Mouse (Mus musculus) bone marrow macrophage, adult 2 months (primary cell): ENCODE measurements around the gene Hs2st1.

Source experiments
- CTCF ChIP-seq: IDR thresholded peaks from 2 replicates; pipeline ENCODE4 v1.5.1; 2012; ENCODE audit warnings: low read depth, mild to moderate bottlenecking, low read length, moderate library complexity
- POLR2A ChIP-seq: IDR thresholded peaks from 2 replicates; pipeline ENCODE4 v1.6.1; 2012; ENCODE audit warnings: mild to moderate bottlenecking, low read depth, low read length, borderline replicate concordance

DNA sequence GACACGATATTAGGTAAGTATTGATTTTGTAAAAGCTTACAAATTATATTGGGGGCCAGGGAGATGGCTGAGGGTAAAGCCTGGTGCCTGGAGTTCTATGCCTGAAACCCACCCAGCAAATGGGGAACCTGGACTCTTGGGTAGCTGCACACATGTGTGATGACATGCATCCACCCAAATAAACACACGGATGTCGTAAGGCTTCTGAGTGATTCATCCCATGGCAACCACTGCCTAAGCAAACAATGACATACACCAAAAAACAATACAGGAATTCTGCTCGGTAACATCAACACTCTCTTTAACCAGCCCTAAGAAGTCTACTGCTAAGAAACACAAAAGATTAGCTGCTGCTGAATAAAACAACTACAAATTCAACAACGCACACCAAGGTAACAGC, 73.2 kb downstream of the Hs2st1 start:
- TF ChIP-seq CTCF (no peak), POLR2A (no peak)
